Mouse (Mus musculus) kidney, postnatal 36 days (tissue): Measurements from ENCODE around the gene Frmpd1.

Source experiments
- DNase-seq, 2 experiments: peaks; one replicate each; pipeline ENCODE4 v3.0.0; 2021 to 2022; ENCODE audit warnings: mixed read lengths in 2 of 2

Gene Frmpd1

DNA sequence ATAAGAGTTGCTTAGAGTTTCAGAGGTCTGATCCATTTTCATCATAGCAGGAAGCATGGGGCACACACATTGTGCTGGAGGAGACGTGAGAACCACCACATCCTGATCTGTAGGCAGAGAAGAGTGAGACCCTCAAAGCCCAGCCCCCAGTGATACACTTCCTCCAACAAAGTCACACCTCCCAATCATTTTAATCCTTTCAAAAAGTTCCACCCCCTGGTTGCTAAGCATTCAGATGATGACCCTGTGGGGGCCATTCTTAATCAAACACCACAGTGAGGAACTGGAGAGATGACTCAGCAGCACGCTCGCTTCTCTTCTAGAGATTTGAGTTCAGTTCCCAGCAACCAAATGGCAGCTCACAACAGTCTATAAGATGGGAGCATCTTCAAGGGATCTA lies 147.8 kb downstream of the Frmpd1 start:
- no peak for DNase-seq
